Mouse (Mus musculus): ENCODE data around the gene Cavin2.

Cavin2 gene

GRCm38 (mm10) chr1:51288755-51289619 is at the start of gene Cavin2:
TSS of gene Cavin2 (plus strand) at chr1:51289126.
- in situ Hi-C loops (cut with MboI, MseI) = no loop called here

GRCm38 (mm10) chr1:51241311-51241986 is 47.5 kb upstream of the Cavin2 start:
- in situ Hi-C loops (cut with MboI, MseI) = no loop called here

GRCm38 (mm10) chr1:51243294-51243693 is 45.6 kb upstream of the Cavin2 start:
- in situ Hi-C loops (cut with MboI, MseI) = no loop called here

GRCm38 (mm10) chr1:51243869-51244268 is 45.1 kb upstream of the Cavin2 start:
- in situ Hi-C loops (cut with MboI, MseI) = no loop called here

GRCm38 (mm10) chr1:51245381-51245780 is 43.5 kb upstream of the Cavin2 start:
- in situ Hi-C loops (cut with MboI, MseI) = no loop called here

GRCm38 (mm10) chr1:51250302-51250701 is 38.6 kb upstream of the Cavin2 start:
- in situ Hi-C loops (cut with MboI, MseI) = no loop called here

GRCm38 (mm10) chr1:51265118-51265800 is 23.7 kb upstream of the Cavin2 start:
- in situ Hi-C loops (cut with MboI, MseI) = no loop called here

- in situ Hi-C loops (cut with MboI, MseI) = no loop called here
Observed at GRCm38 (mm10) chr1:51265926-51266325, 23.0 kb upstream of the Cavin2 start.

- in situ Hi-C loops (cut with MboI, MseI) = no loop called here
Observed at GRCm38 (mm10) chr1:51267125-51267524, 21.8 kb upstream of the Cavin2 start.

GRCm38 (mm10) chr1:51268225-51268624 is 20.7 kb upstream of the Cavin2 start:
- in situ Hi-C loops (cut with MboI, MseI) = no loop called here

- in situ Hi-C loops (cut with MboI, MseI) = no loop called here
Observed at GRCm38 (mm10) chr1:51270196-51270935, 18.6 kb upstream of the Cavin2 start.

- in situ Hi-C loops (cut with MboI, MseI) = no loop called here
Observed at GRCm38 (mm10) chr1:51271845-51272244, 17.1 kb upstream of the Cavin2 start.

- in situ Hi-C loops (cut with MboI, MseI) = no loop called here
Observed at GRCm38 (mm10) chr1:51272583-51273201, 16.2 kb upstream of the Cavin2 start.

- in situ Hi-C loops (cut with MboI, MseI) = no loop called here
Observed at GRCm38 (mm10) chr1:51277879-51278567, 10.9 kb upstream of the Cavin2 start.

- in situ Hi-C loops (cut with MboI, MseI) = no loop called here
Observed at GRCm38 (mm10) chr1:51288201-51288600, 725 bp upstream of the Cavin2 start.

- in situ Hi-C loops (cut with MboI, MseI) = loop anchor here in 1 of 2 experiments (10.0 kb wide), 1 partner anchor 1405 kb away; no protein-coding TSS in a partner anchor
Observed at GRCm38 (mm10) chr1:51289620-51290445, 907 bp downstream of the Cavin2 start.

GRCm38 (mm10) chr1:51290634-51291033 is 1.7 kb downstream of the Cavin2 start:
- in situ Hi-C loops (cut with MboI, MseI) = loop anchor here in 1 of 2 experiments (10.0 kb wide), 1 partner anchor 1406 kb away; no protein-coding TSS in a partner anchor

GRCm38 (mm10) chr1:51292348-51292747 is 3.4 kb downstream of the Cavin2 start:
- in situ Hi-C loops (cut with MboI, MseI) = loop anchor here in 1 of 2 experiments (10.0 kb wide), 1 partner anchor 1408 kb away; no protein-coding TSS in a partner anchor

GRCm38 (mm10) chr1:51300295-51300930 is 11.5 kb downstream of the Cavin2 start:
- in situ Hi-C loops (cut with MboI, MseI) = no loop called here

Data from T-helper 17 cell (primary cell).